Mouse (Mus musculus) intestine, postnatal 0 days (tissue): ENCODE measurements around the gene Tamm41. TPM values are rescaled to one million over a fixed set of nuclear protein-coding genes. Genes with fewer than 3 reads are reported as not detected.

Source experiments
- ATAC-seq: fragments of 200-750 bp; cut with Nextera tagmentation; 2 replicates; pipeline ENCODE4 v1.8.0; 2017; ENCODE audit warnings: mild to moderate bottlenecking, moderate TSS enrichment, moderate library complexity
- H3K27ac ChIP-seq: fragments of 300-500 bp; sonication (generic); 2 replicates; pipeline ENCODE4 v1.5.1; 2014; ENCODE audit warnings: mild to moderate bottlenecking, low read depth, low read length, moderate library complexity
- H3K27me3 ChIP-seq: fragments of 300-500 bp; sonication (generic); replicated peaks from 2 replicates; pipeline ENCODE4 v1.6.1; 2014; ENCODE audit warnings: low read length, mixed read lengths; ENCODE audit not compliant: control insufficient read depth, insufficient read depth
- H3K36me3 ChIP-seq: fragments of 300-500 bp; sonication (generic); 2 replicates; pipeline ENCODE4 v1.6.1; 2014; ENCODE audit warnings: mild to moderate bottlenecking, moderate library complexity; ENCODE audit not compliant: control insufficient read depth, insufficient read depth
- H3K4me1 ChIP-seq: fragments of 300-500 bp; sonication (generic); replicated peaks from 2 replicates; pipeline ENCODE4 v1.6.1; 2014; ENCODE audit warnings: antibody characterized with exemption, low read length, mixed read lengths; ENCODE audit not compliant: control insufficient read depth, insufficient read depth
- H3K4me2 ChIP-seq: fragments of 300-500 bp; sonication (generic); replicated peaks from 2 replicates; pipeline ENCODE4 v1.6.1; 2014; ENCODE audit warnings: low read depth, mild to moderate bottlenecking, moderate library complexity
- H3K4me3 ChIP-seq: fragments of 300-500 bp; sonication (generic); 2 replicates; pipeline ENCODE4 v1.5.1; 2014; ENCODE audit warnings: low read depth, low read length
- H3K9ac ChIP-seq: fragments of 300-500 bp; sonication (generic); 2 replicates; pipeline ENCODE4 v1.6.1; 2014; ENCODE audit warnings: mild to moderate bottlenecking, low read depth, low read length
- H3K9me3 ChIP-seq: fragments of 300-500 bp; sonication (generic); 2 replicates; pipeline ENCODE4 v1.6.1; 2016; ENCODE audit warnings: mixed run types; ENCODE audit not compliant: control insufficient read depth
- CTCF ChIP-seq: sonication (generic); IDR thresholded peaks from 2 replicates; pipeline ENCODE4 v1.5.1; 2016; ENCODE audit warnings: low read depth, mild to moderate bottlenecking, control low read depth, antibody characterized with exemption, moderate library complexity
- WGBS: fragments of 180-500 bp; shearing (Covaris S2); extraction: QIAGEN DNeasy Blood & Tissue Kit; methylation state at CpG from one replicate; pipeline ENCODE4 v1.1.7; 2014; 5-methylcytosine and 5-hydroxymethylcytosine counted together
- polyA plus RNA-seq: library from polyadenylated mRNA; unstranded; fragments of >200 nt; fragmentation: Nextera tagmentation; extraction: Ambion mirVana; gene quantifications from 2 replicates; pipeline ENCODE4 v1.2.1, GENCODE M21; 2015

The Tamm41 gene
- polyA plus RNA-seq, 1 experiment from 2014 or later: 42.6 TPM

DNA sequence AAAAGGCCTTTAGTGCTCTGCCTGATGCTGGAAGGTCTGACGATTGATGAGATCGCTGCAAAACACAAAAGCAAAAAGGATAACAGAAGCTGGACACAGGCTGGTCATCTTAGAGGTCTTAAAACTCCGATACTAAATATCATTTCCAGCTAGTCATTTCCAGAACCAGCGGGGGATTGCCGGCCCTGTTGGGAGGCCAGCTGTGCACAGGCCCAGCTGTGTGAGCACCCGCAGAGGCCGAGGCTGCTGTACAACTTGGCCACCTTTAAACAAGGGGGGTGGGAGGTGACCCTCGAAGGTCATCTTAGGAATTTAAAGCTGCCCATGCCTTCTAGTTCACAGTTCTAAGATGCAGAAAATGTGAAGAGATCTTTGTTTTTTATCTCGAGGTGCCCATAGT lies 26.9 kb downstream of the Tamm41 start:
- H3K9me3 ChIP-seq: no peaks in the 10 kb centered on the region
- H3K4me3 ChIP-seq: no peak overlapping the region
- H3K27ac ChIP-seq: no peak overlapping the region
- no peaks in the 10 kb centered on the region for H3K27me3 ChIP-seq
- 81% methylated on average over 9 of the region's 9 CpGs for WGBS
- no peak for ATAC-seq
- TF ChIP-seq CTCF: no peak
- no peak overlapping the region for H3K9ac ChIP-seq
- no peak overlapping the region for H3K4me2 ChIP-seq
- peaks cover 39% of the 10 kb centered on the region for H3K36me3 ChIP-seq
- peaks cover 3% of the 10 kb centered on the region; the same call in 1 of the 2 replicates for H3K4me1 ChIP-seq

DNA sequence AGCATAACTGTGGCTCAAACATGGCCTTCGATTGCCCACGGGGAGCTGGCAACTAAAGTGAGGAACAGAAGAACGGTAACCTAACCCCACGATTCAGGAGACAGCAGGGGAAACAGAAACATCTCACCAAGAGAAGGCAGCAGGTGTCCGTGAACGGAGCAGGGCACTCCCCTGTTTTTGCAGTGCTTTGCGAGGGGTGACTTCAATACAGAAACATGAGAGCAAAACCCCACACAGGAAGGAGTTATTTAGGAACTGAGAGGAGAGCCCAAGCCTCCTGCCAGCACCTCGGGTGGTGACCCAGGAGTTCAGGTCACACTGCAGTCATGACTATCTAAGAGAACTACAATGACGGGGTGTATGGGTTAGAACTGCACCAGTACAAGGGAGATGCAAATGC lies 27.4 kb downstream of the Tamm41 start:
- peaks cover 3% of the 10 kb centered on the region; the same call in 1 of the 2 replicates for H3K4me1 ChIP-seq
- no peaks in the 10 kb centered on the region for H3K9me3 ChIP-seq
- 87% methylated on average over 9 of the region's 9 CpGs for WGBS
- no peak overlapping the region for H3K9ac ChIP-seq
- no peak overlapping the region for H3K27ac ChIP-seq
- no peaks in the 10 kb centered on the region for H3K27me3 ChIP-seq
- no peak for ATAC-seq
- H3K36me3 ChIP-seq: peaks cover 33% of the 10 kb centered on the region
- no peak for TF ChIP-seq CTCF
- no peak overlapping the region for H3K4me2 ChIP-seq
- no peak overlapping the region for H3K4me3 ChIP-seq

DNA sequence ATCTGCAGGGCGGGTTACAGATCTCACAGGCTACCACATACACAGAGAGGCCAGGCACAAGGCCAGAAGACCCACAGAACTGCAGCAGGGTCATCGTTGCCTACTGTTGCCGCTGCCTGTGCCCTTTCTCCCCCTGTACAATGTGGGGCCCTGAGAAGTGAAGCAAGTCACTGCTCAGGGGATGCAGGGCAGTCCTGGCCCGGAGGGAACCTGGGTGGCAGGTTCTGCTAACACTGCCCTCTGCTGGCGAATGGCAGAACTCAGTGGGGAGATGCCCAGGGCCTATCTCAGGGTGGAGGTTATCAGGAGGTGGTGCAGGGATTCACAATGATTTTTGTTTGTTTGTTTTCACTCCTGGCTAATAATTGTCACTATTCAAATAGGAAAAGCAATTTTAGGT lies 29.9 kb downstream of the Tamm41 start:
- peak; percentile 97 for TF ChIP-seq CTCF

DNA sequence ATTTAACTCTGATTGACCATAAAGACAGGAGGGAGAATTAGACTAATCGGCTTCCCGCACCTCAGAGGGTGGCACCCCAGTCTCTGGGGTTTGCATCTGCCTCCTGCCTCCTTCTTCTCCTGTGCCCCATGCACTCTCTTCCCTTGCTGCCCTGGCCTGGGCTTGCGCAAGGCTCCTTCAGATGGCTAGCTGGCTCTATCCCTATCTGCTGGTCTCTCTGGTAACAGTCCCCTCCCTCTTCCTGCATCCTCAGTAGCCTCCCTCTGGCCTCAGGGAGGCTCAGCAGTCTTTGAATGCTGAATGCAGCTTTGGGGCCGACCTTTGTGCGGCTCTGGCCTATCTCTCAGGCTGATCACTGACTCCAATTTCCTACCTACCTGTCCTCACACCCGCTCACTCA lies 30.7 kb downstream of the Tamm41 start:
- no peak for TF ChIP-seq CTCF
- H3K36me3 ChIP-seq: peaks cover 28% of the 10 kb centered on the region

More for the DNA sequence above, 29.9 kb downstream of the Tamm41 start:
- Histone ChIP-seq H3K4me1 (peaks cover 3% of the 10 kb centered on the region; the same call in 1 of the 2 replicates), H3K9me3 (no peaks in the 10 kb centered on the region), H3K4me2 (no peak overlapping the region), H3K27me3 (no peaks in the 10 kb centered on the region), H3K4me3 (no peak overlapping the region), H3K27ac (no peak overlapping the region), H3K9ac (no peak overlapping the region), H3K36me3 (peaks cover 31% of the 10 kb centered on the region)
- WGBS: 31% methylated on average over 5 of the region's 5 CpGs
- ATAC-seq: peak; percentile 66; the same call in 1 of the 2 replicates

DNA sequence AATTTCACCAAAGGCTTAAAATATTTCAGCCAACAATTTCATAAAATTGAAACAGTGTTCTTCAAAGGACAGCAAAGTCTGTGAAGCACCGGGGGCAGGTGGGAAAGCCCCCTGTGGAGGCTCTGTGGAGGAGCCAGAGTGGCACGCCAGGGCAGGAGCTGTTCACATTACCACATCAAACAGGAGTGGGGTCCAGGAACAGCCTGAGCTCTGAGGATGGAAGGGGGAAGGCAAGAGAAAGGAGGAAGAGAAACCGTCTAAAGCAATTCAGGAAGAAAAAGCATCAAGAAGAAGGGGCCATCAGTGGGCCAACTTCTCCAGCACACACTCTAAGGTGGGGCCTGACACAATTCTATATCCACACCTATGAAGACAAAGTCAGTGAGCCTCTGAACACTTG lies 31.6 kb downstream of the Tamm41 start:
- H3K36me3 ChIP-seq: peaks cover 19% of the 10 kb centered on the region
- no peak for TF ChIP-seq CTCF
- WGBS: 82% methylated on average over 3 of the region's 3 CpGs
- H3K9ac ChIP-seq: no peak overlapping the region
- no peak overlapping the region for H3K4me2 ChIP-seq
- no peak for ATAC-seq
- no peaks in the 10 kb centered on the region for H3K9me3 ChIP-seq
- H3K27me3 ChIP-seq: no peaks in the 10 kb centered on the region
- no peak overlapping the region for H3K4me3 ChIP-seq
- H3K4me1 ChIP-seq: peaks cover 3% of the 10 kb centered on the region; the same call in 1 of the 2 replicates
- no peak overlapping the region for H3K27ac ChIP-seq

More for the DNA sequence above, 30.7 kb downstream of the Tamm41 start:
- ATAC-seq: 0 out of 2 replicates have a peak, but pooled peaks have one; percentile 23
- Histone ChIP-seq H3K4me3 (no peak overlapping the region), H3K4me1 (peaks cover 3% of the 10 kb centered on the region; the same call in 1 of the 2 replicates), H3K27me3 (no peaks in the 10 kb centered on the region), H3K9me3 (no peaks in the 10 kb centered on the region), H3K4me2 (no peak overlapping the region), H3K9ac (no peak overlapping the region), H3K27ac (no peak overlapping the region)
- WGBS: 52% methylated on average over 6 of the region's 6 CpGs

DNA sequence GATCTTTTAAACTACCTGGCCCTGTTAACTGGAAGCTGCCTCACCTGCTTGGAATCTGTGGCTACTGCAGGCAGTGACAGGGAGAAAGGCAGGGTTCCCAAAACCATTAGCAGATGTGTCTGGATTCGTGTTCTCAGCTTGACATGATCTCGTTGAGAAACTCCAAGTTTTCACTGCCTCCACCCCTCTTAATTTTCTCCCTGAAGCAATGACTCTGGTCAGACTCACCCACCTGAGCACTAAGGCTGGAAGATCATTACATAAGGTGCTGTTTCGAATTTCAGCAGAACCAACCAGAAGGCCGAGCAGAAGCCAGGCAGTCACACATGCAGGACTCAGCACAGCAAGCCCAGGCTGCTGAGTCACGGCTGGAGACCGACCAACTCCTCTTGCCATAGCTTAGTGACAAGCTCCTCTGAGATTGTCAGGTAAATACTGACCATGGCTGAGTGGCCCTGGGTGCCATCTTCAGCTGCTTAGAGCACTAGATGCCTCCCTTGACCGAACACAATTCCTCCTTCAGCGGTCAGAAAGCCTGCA lies 32.3 kb downstream of the Tamm41 start:
- 95% methylated on average over 8 of the region's 8 CpGs for WGBS

More for the DNA sequence above, 32.3 kb downstream of the Tamm41 start:
- Histone ChIP-seq H3K27me3 (no peaks in the 10 kb centered on the region), H3K27ac (no peak overlapping the region), H3K9ac (no peak overlapping the region), H3K4me2 (no peak overlapping the region), H3K36me3 (peaks cover 14% of the 10 kb centered on the region), H3K4me3 (no peak overlapping the region), H3K4me1 (peaks cover 3% of the 10 kb centered on the region; the same call in 1 of the 2 replicates), H3K9me3 (no peaks in the 10 kb centered on the region)
- no peak for TF ChIP-seq CTCF
- no peak for ATAC-seq
